15 mouse cellular contexts compared by ENCODE assay signal in genomic region chr2:120660486-120661078, GRCm38 (mm10). TPM values are rescaled to one million over a fixed set of nuclear protein-coding genes. Genes with fewer than 3 reads are reported as not detected.
DNase-seq lines count a peak whose midpoint lies in the region; ATAC-seq and TF ChIP-seq lines count a peak whose summit lies in the region.
"Had no signal": no experiment of that assay in that cellular context is flagged by ENCODE, and none has a peak within 500 bp of the region (broad histone marks: within the 10 kb centered on the region; RNA-seq: fewer than 3 reads in every experiment).

No protein-coding gene starts in this region.

- no peak overlapping the region for H3K27ac ChIP-seq in heart, embryonic 10.5 days
- H3K27ac ChIP-seq in brown adipose tissue, adult 24 weeks (replicated peaks; ENCODE audit: low read depth, low read length) = 0 out of 2 replicates have a peak overlapping the region, but pooled peaks have one; percentile 14
- H3K27ac ChIP-seq in lung, postnatal 0 days (ENCODE audit: low read length) = peak overlapping the region; percentile 68
- H3K27ac ChIP-seq: neural tube, embryonic 15.5 days had no signal

- no peak overlapping the region for H3K4me2 ChIP-seq in lung, postnatal 0 days (replicated peaks; ENCODE audit: low read depth, low read length)
- H3K4me2 ChIP-seq: neural tube, embryonic 15.5 days had no signal

- H3K4me1 ChIP-seq in heart, embryonic 10.5 days = no peaks in the 10 kb centered on the region
- H3K4me1 ChIP-seq in brown adipose tissue, adult 24 weeks (ENCODE audit: control insufficient read depth, insufficient read depth, insufficient read length, low read length) = peaks cover 19% of the 10 kb centered on the region
- H3K4me1 ChIP-seq in lung, postnatal 0 days (ENCODE audit: insufficient read depth, low read depth, low read length) = peaks cover 12% of the 10 kb centered on the region; the same call in 1 of the 2 replicates

- no peaks in the 10 kb centered on the region for H3K36me3 ChIP-seq in heart, embryonic 10.5 days
- no peaks in the 10 kb centered on the region for H3K36me3 ChIP-seq in lung, postnatal 0 days (ENCODE audit: insufficient read depth, low read length)

- H3K9ac ChIP-seq in lung, postnatal 0 days (replicated peaks; ENCODE audit: low read depth) = no peak overlapping the region
- H3K9ac ChIP-seq: neural tube, embryonic 15.5 days had no signal

- peak; percentile 73 for ATAC-seq in lung, postnatal 0 days
- ATAC-seq: intestine, postnatal 0 days; Patski had no signal

- WGBS in heart, embryonic 10.5 days = 70% methylated on average over 5 of the region's 5 CpGs
- 32% methylated on average over 5 of the region's 5 CpGs for WGBS in lung, postnatal 0 days

- TF ChIP-seq CTCF in lung, postnatal 0 days (IDR thresholded peaks at IDR 0.05) = no peak

- peak; percentile 79 for TF ChIP-seq EP300 in lung, postnatal 0 days (IDR thresholded peaks at IDR 0.05)

- DNase-seq in heart, adult 8-10 months (ENCODE audit: low spot score) = peak; percentile 29
- DNase-seq in heart, embryonic 10.5 days (ENCODE audit: low spot score) = no peak
- peak; percentile 95 for DNase-seq in 416B (ENCODE audit: low read depth)
- DNase-seq in lung, postnatal 0 days (ENCODE audit: low spot score) = peak; percentile 59
- DNase-seq in adrenal gland, postnatal 36 days = no peak
- DNase-seq in retina, postnatal 1 day = no peak
- DNase-seq in right cerebral cortex, postnatal 4 days = no peak
- DNase-seq: cerebellum, adult 11 months; layer of hippocampus, adult 9-11 months; right cerebral cortex, adult 18-20 months; thymus, adult 2 months had no signal

- H3K4me3 ChIP-seq in heart, embryonic 10.5 days = no peak overlapping the region
- no peak overlapping the region for H3K4me3 ChIP-seq in brown adipose tissue, adult 24 weeks (ENCODE audit: insufficient read depth, low read depth, low read length)
- no peak overlapping the region for H3K4me3 ChIP-seq in lung, postnatal 0 days (ENCODE audit: low read depth, low read length)
- H3K4me3 ChIP-seq: neural tube, embryonic 15.5 days had no signal

- H3K9me3 ChIP-seq in heart, embryonic 10.5 days = no peaks in the 10 kb centered on the region
- H3K9me3 ChIP-seq in lung, postnatal 0 days (ENCODE audit: low read length) = no peaks in the 10 kb centered on the region
- H3K9me3 ChIP-seq: neural tube, embryonic 15.5 days had no signal

- no peaks in the 10 kb centered on the region for H3K27me3 ChIP-seq in heart, embryonic 10.5 days (ENCODE audit: insufficient read depth, poor library complexity, severe bottlenecking)
- no peaks in the 10 kb centered on the region for H3K27me3 ChIP-seq in lung, postnatal 0 days (replicated peaks; ENCODE audit: insufficient read depth, low read length)
- H3K27me3 ChIP-seq: neural tube, embryonic 15.5 days; Patski had no signal

RNA-seq across cellular contexts. Expression of gene Stard9, which starts 31.7 kb away (rescaled TPM):
- 1 to 10 TPM; 6.1 to 8.5 (median 6.5) TPM for total RNA-seq in heart, adult 8-10 months (2022)
- polyA plus RNA-seq in heart, embryonic 10.5 days (2016; fragmentation: Nextera tagmentation; extraction: Ambion mirVana) = 1.7 and 2.3 TPM in 2 replicates
- 2.3 and 3.9 TPM in 2 replicates for polyA plus RNA-seq in brown adipose tissue, adult 24 weeks (2012; ENCODE audit: insufficient read depth, insufficient read length, missing spikeins)
- polyA plus RNA-seq in lung, postnatal 0 days (2015; fragmentation: Nextera tagmentation; extraction: Ambion mirVana) = 15.4 and 17.8 TPM in 2 replicates
- 10 to 100 TPM; 10.3 to 12.9 TPM for total RNA-seq in adrenal gland, postnatal 36 days (2021)

RNA-seq across cellular contexts. Expression of gene Lrrc57, which starts 51.3 kb away (rescaled TPM):
- 10 to 100 TPM; 14.3 to 21.5 (median 17.8) TPM for total RNA-seq in heart, adult 8-10 months (2022)
- 21.0 and 21.3 TPM in 2 replicates for polyA plus RNA-seq in heart, embryonic 10.5 days (2016; fragmentation: Nextera tagmentation; extraction: Ambion mirVana)
- 13.8 and 22.7 TPM in 2 replicates for polyA plus RNA-seq in brown adipose tissue, adult 24 weeks (2012; ENCODE audit: insufficient read depth, insufficient read length, missing spikeins)
- polyA plus RNA-seq in lung, postnatal 0 days (2015; fragmentation: Nextera tagmentation; extraction: Ambion mirVana) = 24.7 and 28.2 TPM in 2 replicates
- total RNA-seq in adrenal gland, postnatal 36 days (2021) = 10 to 100 TPM; 14.4 to 19.6 TPM

RNA-seq across cellular contexts. Expression of gene Haus2, which starts 51.4 kb away (rescaled TPM):
- total RNA-seq in heart, adult 8-10 months (2022) = 10 to 100 TPM in 3 of 4 experiments, 1 to 10 TPM in 1; 10.0 to 12.1 (median 11.4) TPM
- 27.4 and 28.5 TPM in 2 replicates for polyA plus RNA-seq in heart, embryonic 10.5 days (2016; fragmentation: Nextera tagmentation; extraction: Ambion mirVana)
- 10.9 and 12.2 TPM in 2 replicates for polyA plus RNA-seq in brown adipose tissue, adult 24 weeks (2012; ENCODE audit: insufficient read depth, insufficient read length, missing spikeins)
- 13.2 and 14.2 TPM in 2 replicates for polyA plus RNA-seq in lung, postnatal 0 days (2015; fragmentation: Nextera tagmentation; extraction: Ambion mirVana)
- total RNA-seq in adrenal gland, postnatal 36 days (2021) = 10 to 100 TPM; 10.5 to 15.4 TPM

Comparison
In these comparisons a context has a peak if more than half of its experiments do, and no peak if none do; other contexts are left out.
1. DNase-seq: peak in heart, adult 8-10 months (single experiment), 416B (single experiment) and lung, postnatal 0 days (single experiment); none in heart, embryonic 10.5 days (single experiment), adrenal gland, postnatal 36 days (0 of 2), retina, postnatal 1 day (single experiment) and right cerebral cortex, postnatal 4 days (single experiment).